Comparison of ENCODE assay signal across 17 mouse cellular contexts in genomic region chr14:34297038-34297437, GRCm38 (mm10). TPM values are rescaled to one million over a fixed set of nuclear protein-coding genes. Genes with fewer than 3 reads are reported as not detected.
DNase-seq lines count a peak whose midpoint lies in the region; ATAC-seq and TF ChIP-seq lines count a peak whose summit lies in the region.
"Had no signal": no experiment of that assay in that cellular context is flagged by ENCODE, and none has a peak within 500 bp of the region (broad histone marks: within the 10 kb centered on the region; RNA-seq: fewer than 3 reads in every experiment).

No protein-coding gene starts in this region.

- no peak overlapping the region for H3K9ac ChIP-seq in lung, postnatal 0 days (replicated peaks; ENCODE audit: low read depth)
- H3K9ac ChIP-seq: liver, embryonic 12.5 days; midbrain, embryonic 13.5 days; neural tube, embryonic 15.5 days had no signal

- 0 out of 2 replicates have a peak, but pooled peaks cover 3% of the 10 kb centered on the region for H3K4me1 ChIP-seq in lung, postnatal 0 days (ENCODE audit: insufficient read depth, low read depth, low read length)
- no peaks in the 10 kb centered on the region for H3K4me1 ChIP-seq in limb, embryonic 10.5 days
- H3K4me1 ChIP-seq: midbrain, embryonic 13.5 days; neural tube, embryonic 15.5 days had no signal

- H3K4me3 ChIP-seq in lung, postnatal 0 days (ENCODE audit: low read depth, low read length): no peak overlapping the region
- no peak overlapping the region for H3K4me3 ChIP-seq in limb, embryonic 10.5 days
- H3K4me3 ChIP-seq: liver, embryonic 12.5 days; midbrain, embryonic 13.5 days; neural tube, embryonic 15.5 days had no signal

- no peak; the same call in 1 of the 2 replicates for TF ChIP-seq EP300 in lung, postnatal 0 days (IDR thresholded peaks at IDR 0.05)

- no peak for TF ChIP-seq CTCF in lung, postnatal 0 days (IDR thresholded peaks at IDR 0.05)

- H3K4me2 ChIP-seq in lung, postnatal 0 days (replicated peaks; ENCODE audit: low read depth, low read length): no peak overlapping the region
- H3K4me2 ChIP-seq: liver, embryonic 12.5 days; midbrain, embryonic 13.5 days; neural tube, embryonic 15.5 days had no signal

- ATAC-seq in lung, postnatal 0 days: peak; percentile 88
- ATAC-seq: liver, embryonic 12.5 days; midbrain, embryonic 13.5 days had no signal

- H3K27ac ChIP-seq in lung, postnatal 0 days (ENCODE audit: low read length): no peak overlapping the region
- no peak overlapping the region for H3K27ac ChIP-seq in limb, embryonic 10.5 days
- H3K27ac ChIP-seq: liver, embryonic 12.5 days; midbrain, embryonic 13.5 days; neural tube, embryonic 15.5 days had no signal

- no peaks in the 10 kb centered on the region for H3K9me3 ChIP-seq in lung, postnatal 0 days (ENCODE audit: low read length)
- H3K9me3 ChIP-seq in limb, embryonic 10.5 days (replicated peaks): no peaks in the 10 kb centered on the region
- H3K9me3 ChIP-seq: liver, embryonic 12.5 days; midbrain, embryonic 13.5 days; neural tube, embryonic 15.5 days had no signal

- H3K36me3 ChIP-seq in lung, postnatal 0 days (ENCODE audit: insufficient read depth, low read length): no peaks in the 10 kb centered on the region
- H3K36me3 ChIP-seq in limb, embryonic 10.5 days: no peaks in the 10 kb centered on the region
- H3K36me3 ChIP-seq: liver, embryonic 12.5 days; midbrain, embryonic 13.5 days; neural tube, embryonic 15.5 days had no signal

- no peaks in the 10 kb centered on the region for H3K27me3 ChIP-seq in lung, postnatal 0 days (replicated peaks; ENCODE audit: insufficient read depth, low read length)
- no peaks in the 10 kb centered on the region for H3K27me3 ChIP-seq in limb, embryonic 10.5 days (ENCODE audit: low read depth, poor library complexity, severe bottlenecking)
- H3K27me3 ChIP-seq: liver, embryonic 12.5 days; midbrain, embryonic 13.5 days; neural tube, embryonic 15.5 days had no signal

- peak; percentile 71 to 72 for DNase-seq in adrenal gland, adult (ENCODE audit: inconsistent age in 2 of 2, low spot score in 1 of 2)
- no peak for DNase-seq in adrenal gland, adult 8-10 months
- peak; percentile 78 for DNase-seq in 416B (ENCODE audit: low read depth)
- DNase-seq in R1 (ENCODE audit: low read depth, low spot score): peak; percentile 87
- peak; percentile 60 for DNase-seq in lung, postnatal 0 days (ENCODE audit: low spot score)
- no peak for DNase-seq in heart, postnatal 4 days
- no peak for DNase-seq in limb, embryonic 10.5 days (ENCODE audit: low spot score)
- DNase-seq in cerebellum, postnatal 25 days: no peak
- DNase-seq: cerebellum, postnatal 36 days; kidney, adult 9 months; right cerebral cortex, postnatal 4 days had no signal

- 35% methylated on average over 4 of the region's 4 CpGs for WGBS in lung, postnatal 0 days
- WGBS in limb, embryonic 10.5 days: 65% methylated on average over 4 of the region's 4 CpGs

RNA-seq across cellular contexts. Expression of gene Shld2, which starts 13.3 kb away (rescaled TPM):
- total RNA-seq in adrenal gland, adult 8-10 months (2022): 10 to 100 TPM; 11.3 to 13.5 (median 12.6) TPM
- 7.5 and 9.7 TPM in 2 replicates for polyA plus RNA-seq in lung, postnatal 0 days (2015; fragmentation: Nextera tagmentation; extraction: Ambion mirVana)
- 1 to 10 TPM; 9.0 to 9.4 TPM for total RNA-seq in heart, postnatal 4 days (2021)
- polyA plus RNA-seq in limb, embryonic 10.5 days (2016; fragmentation: Nextera tagmentation; extraction: Ambion mirVana): 9.6 and 10.0 TPM in 2 replicates

RNA-seq across cellular contexts. Expression of gene Glud1, which starts 13.5 kb away (rescaled TPM):
- total RNA-seq in adrenal gland, adult 8-10 months (2022): 100 to 1,000 TPM; 213 to 238 (median 225) TPM
- 63.2 and 64.3 TPM in 2 replicates for polyA plus RNA-seq in lung, postnatal 0 days (2015; fragmentation: Nextera tagmentation; extraction: Ambion mirVana)
- 100 to 1,000 TPM; 121 to 129 TPM for total RNA-seq in heart, postnatal 4 days (2021)
- polyA plus RNA-seq in limb, embryonic 10.5 days (2016; fragmentation: Nextera tagmentation; extraction: Ambion mirVana): 67.6 and 74.6 TPM in 2 replicates

RNA-seq across cellular contexts. Expression of gene Fam25c, which starts 58.2 kb away (rescaled TPM):
- not detected for total RNA-seq in adrenal gland, adult 8-10 months (2022)
- polyA plus RNA-seq in lung, postnatal 0 days (2015; fragmentation: Nextera tagmentation; extraction: Ambion mirVana): 0.45 TPM in 1 of 2 replicates, not detected in the other
- total RNA-seq in heart, postnatal 4 days (2021): not detected
- polyA plus RNA-seq in limb, embryonic 10.5 days (2016; fragmentation: Nextera tagmentation; extraction: Ambion mirVana): not detected in 2 replicates
- total RNA-seq: adrenal gland, adult 18-20 months; gastrocnemius, adult 8-10 months had no signal
- polyA plus RNA-seq: heart, postnatal 0 days; liver, embryonic 12.5 days; midbrain, embryonic 13.5 days; neural tube, embryonic 15.5 days had no signal

Comparison
In these comparisons a context has a peak if more than half of its experiments do, and no peak if none do; other contexts are left out.
1. DNase-seq: peak in adrenal gland, adult (2 of 2), 416B (single experiment), R1 (single experiment) and lung, postnatal 0 days (single experiment); none in adrenal gland, adult 8-10 months (single experiment), heart, postnatal 4 days (single experiment), limb, embryonic 10.5 days (single experiment) and cerebellum, postnatal 25 days (0 of 2).